Mouse (Mus musculus) brain, adult 2 months (tissue): ENCODE results near the gene Kcnh3.

Experiments used
- DNase-seq: peaks from one replicate; pipeline ENCODE4 v3.0.0; 2011; ENCODE audit warnings: low read depth, low spot score

Kcnh3 gene

GRCm38 (mm10) chr15:99284527-99285188 is 60.0 kb downstream of the Kcnh3 start:
- DNase-seq, result peak; percentile 54

- no peak for DNase-seq
These were observed 60.5 kb downstream of the Kcnh3 start for GRCm38 (mm10) chr15:99285189-99285535.

GRCm38 (mm10) chr15:99290586-99290985 is 65.9 kb downstream of the Kcnh3 start:
- no peak for DNase-seq
